11 mouse cellular contexts compared by ENCODE assay signal in genomic region chr5:103603115-103603893, GRCm38 (mm10). TPM values are rescaled to one million over a fixed set of nuclear protein-coding genes. Genes with fewer than 3 reads are reported as not detected.
A peak's percentile ranks its signal among the peaks of the same experiment; 100 is the strongest.
DNase-seq lines count a peak whose midpoint lies in the region; ATAC-seq and TF ChIP-seq lines count a peak whose summit lies in the region.
"Had no signal": no experiment of that assay in that cellular context is flagged by ENCODE, and none has a peak within 500 bp of the region (broad histone marks: within the 10 kb centered on the region; RNA-seq: fewer than 3 reads in every experiment).

No protein-coding gene starts in this region.

- no peak overlapping the region for H3K4me3 ChIP-seq in heart, embryonic 14.5 days (ENCODE audit: control insufficient read depth in 1 of 2, insufficient read depth in 1 of 2, low read depth in 1 of 2, low read length in 2 of 2)
- no peak overlapping the region for H3K4me3 ChIP-seq in heart, embryonic 12.5 days
- H3K4me3 ChIP-seq in hindbrain, postnatal 0 days (ENCODE audit: low read length) = no peak overlapping the region
- H3K4me3 ChIP-seq: liver, embryonic 15.5 days; midbrain, embryonic 12.5 days had no signal

- no peaks in the 10 kb centered on the region for H3K9me3 ChIP-seq in heart, embryonic 14.5 days (ENCODE audit: control insufficient read depth, low read length)
- 0 out of 2 replicates have a peak, but pooled peaks cover 2% of the 10 kb centered on the region for H3K9me3 ChIP-seq in heart, embryonic 12.5 days (replicated peaks)
- H3K9me3 ChIP-seq in hindbrain, postnatal 0 days (ENCODE audit: low read length) = no peaks in the 10 kb centered on the region
- H3K9me3 ChIP-seq: liver, embryonic 15.5 days; midbrain, embryonic 12.5 days had no signal

- H3K36me3 ChIP-seq in heart, embryonic 14.5 days (ENCODE audit: control insufficient read depth, insufficient read depth, low read length) = no peaks in the 10 kb centered on the region
- no peaks in the 10 kb centered on the region for H3K36me3 ChIP-seq in heart, embryonic 12.5 days
- H3K36me3 ChIP-seq in hindbrain, postnatal 0 days (ENCODE audit: insufficient read depth, low read length) = no peaks in the 10 kb centered on the region
- H3K36me3 ChIP-seq: liver, embryonic 15.5 days had no signal

- peak; percentile 54; the same call in 1 of the 2 replicates for ATAC-seq in heart, embryonic 14.5 days (ENCODE audit: insufficient number of reproducible peaks, insufficient read depth, low FRiP score, low read depth)
- ATAC-seq in heart, embryonic 12.5 days (ENCODE audit: insufficient number of reproducible peaks, low FRiP score) = no peak
- ATAC-seq in hindbrain, postnatal 0 days = peak; percentile 92

- peaks cover 8 to 10% of the 10 kb centered on the region in 2 experiments for H3K4me1 ChIP-seq in heart, embryonic 14.5 days (ENCODE audit: control insufficient read depth in 2 of 2, insufficient read depth in 2 of 2, low read length in 2 of 2)
- peaks cover 8% of the 10 kb centered on the region for H3K4me1 ChIP-seq in heart, embryonic 12.5 days (replicated peaks)
- 0 out of 2 replicates have a peak, but pooled peaks cover 5% of the 10 kb centered on the region for H3K4me1 ChIP-seq in hindbrain, postnatal 0 days (ENCODE audit: insufficient read depth, low read length)
- H3K4me1 ChIP-seq: liver, embryonic 15.5 days had no signal

- no peak overlapping the region for H3K27ac ChIP-seq in heart, embryonic 14.5 days (replicated peaks in 1 of 2; ENCODE audit: control insufficient read depth in 1 of 2, insufficient read depth in 1 of 2, low read depth in 2 of 2, low read length in 2 of 2)
- H3K27ac ChIP-seq in heart, embryonic 12.5 days (ENCODE audit: poor library complexity, severe bottlenecking) = no peak overlapping the region
- H3K27ac ChIP-seq in hindbrain, postnatal 0 days = peak overlapping the region; percentile 54; the same call in 1 of the 2 replicates
- H3K27ac ChIP-seq: liver, embryonic 15.5 days; midbrain, embryonic 12.5 days had no signal

- 67% methylated on average over 11 of the region's 11 CpGs for WGBS in heart, embryonic 14.5 days
- WGBS in heart, embryonic 12.5 days = 73% methylated on average over 11 of the region's 11 CpGs
- WGBS in hindbrain, postnatal 0 days = 26% methylated on average over 11 of the region's 11 CpGs

- H3K9ac ChIP-seq in heart, embryonic 14.5 days (ENCODE audit: low read length) = no peak overlapping the region
- no peak overlapping the region for H3K9ac ChIP-seq in heart, embryonic 12.5 days
- no peak overlapping the region for H3K9ac ChIP-seq in hindbrain, postnatal 0 days (replicated peaks; ENCODE audit: low read length)
- H3K9ac ChIP-seq: liver, embryonic 15.5 days; midbrain, embryonic 12.5 days had no signal

- H3K27me3 ChIP-seq in heart, embryonic 14.5 days (ENCODE audit: control insufficient read depth, insufficient read depth, low read length) = no peaks in the 10 kb centered on the region
- no peaks in the 10 kb centered on the region for H3K27me3 ChIP-seq in heart, embryonic 12.5 days (replicated peaks)
- no peaks in the 10 kb centered on the region; the same call in 1 of the 2 replicates for H3K27me3 ChIP-seq in hindbrain, postnatal 0 days (ENCODE audit: insufficient read depth, low read length)
- H3K27me3 ChIP-seq: CH12.LX; liver, embryonic 15.5 days; midbrain, embryonic 12.5 days had no signal

- no peak overlapping the region for H3K4me2 ChIP-seq in heart, embryonic 14.5 days (ENCODE audit: low read length)
- no peak overlapping the region for H3K4me2 ChIP-seq in heart, embryonic 12.5 days
- no peak overlapping the region for H3K4me2 ChIP-seq in hindbrain, postnatal 0 days (ENCODE audit: low read depth, low read length)
- H3K4me2 ChIP-seq: liver, embryonic 15.5 days; midbrain, embryonic 12.5 days had no signal

- no peak for TF ChIP-seq CTCF in hindbrain, postnatal 0 days (IDR thresholded peaks at IDR 0.05; ENCODE audit: low read depth)

- peak; percentile 55 for DNase-seq in brain, adult 2 months (ENCODE audit: low read depth, low spot score)
- DNase-seq in cerebellum, postnatal 25 days = peak; percentile 56 to 64
- DNase-seq in hindbrain, postnatal 0 days (ENCODE audit: low spot score) = peak; percentile 77
- no peak for DNase-seq in kidney, adult 8-10 months
- no peak for DNase-seq in adipocyte (ENCODE audit: low spot score)

RNA-seq across cellular contexts. Expression of gene Slc10a6, which starts 25.9 kb away (rescaled TPM):
- 0.76 and 1.6 TPM in 2 replicates for polyA plus RNA-seq in heart, embryonic 14.5 days (2014; fragmentation: Nextera tagmentation; extraction: Ambion mirVana)
- polyA plus RNA-seq in heart, embryonic 12.5 days (2016; fragmentation: Nextera tagmentation; extraction: Ambion mirVana) = 0.20 and 0.26 TPM in 2 replicates
- total RNA-seq in hindbrain, postnatal 0 days (2014; rRNA removed) = 0.18 and 0.63 TPM in 2 replicates
- 0.16 and 0.26 TPM in 2 replicates for polyA plus RNA-seq in hindbrain, postnatal 0 days (2015; fragmentation: Nextera tagmentation; extraction: Ambion mirVana)
- total RNA-seq: CH12.LX; common myeloid progenitor, adult 5-6 weeks had no signal
- polyA plus RNA-seq: liver, embryonic 15.5 days; midbrain, embryonic 12.5 days had no signal

RNA-seq across cellular contexts. Expression of gene 1700016H13Rik, which starts 52.5 kb away (rescaled TPM):
- polyA plus RNA-seq in heart, embryonic 14.5 days (2014; fragmentation: Nextera tagmentation; extraction: Ambion mirVana) = 0.26 TPM in 1 of 2 replicates, not detected in the other
- polyA plus RNA-seq in heart, embryonic 12.5 days (2016; fragmentation: Nextera tagmentation; extraction: Ambion mirVana) = 0.18 and 0.26 TPM in 2 replicates
- total RNA-seq in hindbrain, postnatal 0 days (2014; rRNA removed) = 0.37 TPM in 1 of 2 replicates, not detected in the other
- 0.13 TPM in 1 of 2 replicates, not detected in the other for polyA plus RNA-seq in hindbrain, postnatal 0 days (2015; fragmentation: Nextera tagmentation; extraction: Ambion mirVana)
- total RNA-seq: CH12.LX; common myeloid progenitor, adult 5-6 weeks had no signal
- polyA plus RNA-seq: liver, embryonic 15.5 days had no signal

Comparison
In these comparisons a context has a peak if more than half of its experiments do, and no peak if none do; other contexts are left out.
1. DNase-seq: peak in brain, adult 2 months (single experiment), cerebellum, postnatal 25 days (2 of 2) and hindbrain, postnatal 0 days (single experiment); none in kidney, adult 8-10 months (0 of 2) and adipocyte (single experiment).